Mouse (Mus musculus) megakaryocyte-erythroid progenitor cell, adult 5-6 weeks (primary cell): ENCODE data around the gene E030030I06Rik. TPM values are rescaled to one million over a fixed set of nuclear protein-coding genes. Genes with fewer than 3 reads are reported as not detected.

Experiments
- total RNA-seq, 2 experiments: library from RNA; stranded (forward) in 1 of 2; stranded (reverse) in 1 of 2; fragments of 200-1000, 215-1000 nt in 1 of 2; fragments of >200 nt in 1 of 2; fragmentation: Nextera tagmentation in 1 of 2; gene quantifications; 2 replicates each; pipeline ENCODE4 v1.2.3; 2014 to 2017

E030030I06Rik gene
- total RNA-seq, 2 experiments from 2014 or later = not detected

Other genes starting within 250 kb of the E030030I06Rik start
- not detected in 2 replicates for gene 4930444G20Rik, start 81.2 kb downstream of the E030030I06Rik start, total RNA-seq (2014; fragmentation: Nextera tagmentation)
- not detected in 2 replicates for gene 4930444G20Rik, start 81.2 kb downstream of the E030030I06Rik start, total RNA-seq (2017)
- gene Raet1e, start 9.3 kb upstream of the E030030I06Rik start, total RNA-seq (2014; fragmentation: Nextera tagmentation) = not detected in 2 replicates
- gene Raet1e, start 9.3 kb upstream of the E030030I06Rik start, total RNA-seq (2017) = not detected in 2 replicates
- gene H60b, start 9.3 kb upstream of the E030030I06Rik start, total RNA-seq (2014; fragmentation: Nextera tagmentation) = not detected in 2 replicates
- gene H60b, start 9.3 kb upstream of the E030030I06Rik start, total RNA-seq (2017) = not detected in 2 replicates
- not detected in 2 replicates for gene Raet1d, start 211.3 kb upstream of the E030030I06Rik start, total RNA-seq (2014; fragmentation: Nextera tagmentation)
- not detected in 2 replicates for gene Raet1d, start 211.3 kb upstream of the E030030I06Rik start, total RNA-seq (2017)